Mouse (Mus musculus) hindbrain, embryonic 16.5 days (tissue): ENCODE results near the gene Cog1. TPM values are rescaled to one million over a fixed set of nuclear protein-coding genes. Genes with fewer than 3 reads are reported as not detected.

Source experiments
- ATAC-seq: fragments of 200-750 bp; cut with Nextera tagmentation; 2 replicates; pipeline ENCODE4 v1.8.0; 2017; ENCODE audit warnings: moderate TSS enrichment, moderate library complexity
- H3K27ac ChIP-seq: fragments of 300-500 bp; sonication (generic); 2 replicates; pipeline ENCODE4 v1.5.1; 2014; ENCODE audit warnings: low read depth, mild to moderate bottlenecking, control low read depth, low read length, moderate library complexity
- H3K27me3 ChIP-seq: fragments of 300-500 bp; sonication (generic); replicated peaks from 2 replicates; pipeline ENCODE4 v1.6.1; 2014; ENCODE audit warnings: low read length; ENCODE audit not compliant: control insufficient read depth, insufficient read depth
- H3K36me3 ChIP-seq: fragments of 300-500 bp; sonication (generic); 2 replicates; pipeline ENCODE4 v1.6.1; 2014; ENCODE audit warnings: mild to moderate bottlenecking, low read length, moderate library complexity, mixed read lengths; ENCODE audit not compliant: control insufficient read depth, insufficient read depth
- H3K4me1 ChIP-seq: fragments of 300-500 bp; sonication (generic); 2 replicates; pipeline ENCODE4 v1.6.1; 2014; ENCODE audit warnings: low read depth, low read length; ENCODE audit not compliant: control insufficient read depth, insufficient read depth
- H3K4me2 ChIP-seq: fragments of 300-500 bp; sonication (generic); 2 replicates; pipeline ENCODE4 v1.6.1; 2014; ENCODE audit warnings: mild to moderate bottlenecking, low read length, control low read depth, moderate library complexity
- H3K4me3 ChIP-seq: fragments of 300-500 bp; sonication (generic); 2 replicates; pipeline ENCODE4 v1.5.1; 2014; ENCODE audit warnings: mild to moderate bottlenecking, low read length, control low read depth, moderate library complexity
- H3K9ac ChIP-seq: fragments of 300-500 bp; sonication (generic); 2 replicates; pipeline ENCODE4 v1.6.1; 2014; ENCODE audit warnings: low read depth, mild to moderate bottlenecking, control low read depth, low read length, moderate library complexity
- H3K9me3 ChIP-seq: fragments of 300-500 bp; sonication (generic); 2 replicates; pipeline ENCODE4 v1.6.1; 2014; ENCODE audit warnings: mild to moderate bottlenecking, low read length, moderate library complexity; ENCODE audit not compliant: control insufficient read depth
- WGBS: fragments of 180-500 bp; shearing (Covaris S2); extraction: QIAGEN DNeasy Blood & Tissue Kit; methylation state at CpG from one replicate; pipeline ENCODE4 v1.1.7; 2014; 5-methylcytosine and 5-hydroxymethylcytosine counted together
- polyA plus RNA-seq: library from polyadenylated mRNA; unstranded; fragments of >200 nt; fragmentation: Nextera tagmentation; extraction: Ambion mirVana; gene quantifications from 2 replicates; pipeline ENCODE4 v1.2.1, GENCODE M21; 2015

Gene Cog1
- polyA plus RNA-seq, 1 experiment from 2014 or later = 35.3 TPM

DNA sequence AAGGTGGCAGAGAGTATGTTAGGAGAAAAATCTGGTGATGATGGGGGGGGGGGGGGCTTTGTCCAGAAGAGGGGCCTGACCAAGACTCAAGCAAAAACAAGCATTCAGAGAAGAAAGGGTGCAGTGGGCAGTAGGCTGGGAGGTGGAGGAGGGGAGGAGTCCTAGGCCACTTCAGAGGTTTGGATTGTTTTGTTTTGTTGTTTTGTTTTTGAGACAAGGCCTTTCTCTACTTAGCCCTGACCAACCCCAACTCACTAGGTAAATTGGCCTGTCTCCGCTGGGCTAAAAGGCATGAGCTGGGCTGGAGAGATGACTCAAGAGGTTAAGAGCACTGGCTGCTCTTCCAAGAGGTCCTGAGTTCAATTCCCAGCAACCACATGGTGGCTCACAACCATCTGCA lies 62.1 kb downstream of the Cog1 start:
- H3K9me3 ChIP-seq = no peaks in the 10 kb centered on the region
- no peak overlapping the region; the same call in 1 of the 2 replicates for H3K9ac ChIP-seq
- 45% methylated on average over 1 of the region's 1 CpGs for WGBS
- no peak overlapping the region for H3K27ac ChIP-seq
- H3K27me3 ChIP-seq = peaks cover 2% of the 10 kb centered on the region
- peaks cover 4% of the 10 kb centered on the region; the same call in 1 of the 2 replicates for H3K36me3 ChIP-seq
- H3K4me1 ChIP-seq = peaks cover 14% of the 10 kb centered on the region
- H3K4me3 ChIP-seq = no peak overlapping the region
- ATAC-seq = no peak
- no peak overlapping the region for H3K4me2 ChIP-seq

DNA sequence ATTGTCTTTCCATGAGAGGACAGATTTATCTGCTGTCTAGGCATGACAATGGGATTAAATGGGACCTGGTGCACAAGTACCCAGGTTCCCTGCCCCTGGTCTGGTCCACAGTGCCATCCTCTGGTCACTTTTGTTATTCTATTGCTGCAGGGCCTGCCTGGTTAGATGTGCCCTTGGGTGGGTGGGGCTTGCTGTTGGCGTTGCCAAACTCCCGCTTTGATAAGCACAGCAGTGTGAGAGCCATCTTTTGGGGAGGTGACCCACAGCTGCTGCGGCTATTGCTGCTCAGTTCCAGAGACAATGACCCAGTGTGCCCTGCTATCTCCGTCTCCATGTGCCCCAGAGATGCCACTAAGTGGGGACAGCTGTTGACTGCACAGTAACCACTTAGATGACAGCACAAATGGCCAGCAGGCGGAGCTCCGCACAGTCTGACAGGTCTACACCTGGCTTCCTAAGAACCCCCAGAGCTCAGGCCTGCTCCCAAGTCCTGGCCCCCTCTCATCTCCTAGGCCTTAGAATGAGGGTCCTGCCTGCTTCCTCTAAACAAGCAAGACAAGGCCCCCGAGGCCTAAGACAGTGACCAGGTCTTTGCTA lies 66.2 kb downstream of the Cog1 start:
- Histone ChIP-seq H3K36me3 (no peaks in the 10 kb centered on the region), H3K4me1 (peaks cover 6% of the 10 kb centered on the region), H3K9me3 (no peaks in the 10 kb centered on the region), H3K4me2 (no peak overlapping the region), H3K9ac (no peak overlapping the region), H3K4me3 (no peak overlapping the region), H3K27ac (no peak overlapping the region), H3K27me3 (no peaks in the 10 kb centered on the region; the same call in 1 of the 2 replicates)
- 74% methylated on average over 7 of the region's 7 CpGs for WGBS
- no peak for ATAC-seq

DNA sequence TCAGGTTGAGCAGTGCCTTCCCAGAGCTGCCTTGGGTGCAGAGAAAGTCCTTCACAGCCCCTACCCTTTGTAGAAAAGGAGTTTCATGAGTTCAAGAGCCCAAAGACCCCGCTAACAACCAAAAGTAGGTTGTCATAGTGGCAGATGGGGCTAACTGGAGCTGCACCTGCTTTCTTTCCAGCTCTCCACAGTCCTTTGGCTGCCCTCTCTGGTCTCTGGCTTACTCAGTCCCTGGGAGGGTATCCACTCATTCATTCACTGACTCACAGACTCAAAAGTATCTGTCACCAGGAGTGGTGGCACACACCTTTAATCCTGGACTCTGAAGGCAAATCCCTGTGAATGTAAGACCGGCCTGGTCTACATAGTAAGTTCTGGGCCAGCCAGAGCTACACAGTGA lies 67.2 kb downstream of the Cog1 start:
- Histone ChIP-seq H3K36me3 (no peaks in the 10 kb centered on the region), H3K9me3 (no peaks in the 10 kb centered on the region), H3K4me1 (no peaks in the 10 kb centered on the region), H3K27ac (no peak overlapping the region), H3K27me3 (no peaks in the 10 kb centered on the region; the same call in 1 of the 2 replicates), H3K4me3 (no peak overlapping the region), H3K9ac (no peak overlapping the region), H3K4me2 (no peak overlapping the region)
- 100% methylated on average over 2 of the region's 2 CpGs for WGBS
- no peak for ATAC-seq

Other genes with a start within 250 kb of the Cog1 start
- 32.3 and 32.5 TPM in 2 replicates for gene Sstr2, start 29.8 kb upstream of the Cog1 start, polyA plus RNA-seq
- 37.1 and 40.1 TPM in 2 replicates for gene Slc39a11, start 910 bp downstream of the Cog1 start, polyA plus RNA-seq
- 39.1 and 42.2 TPM in 2 replicates for gene Fam104a, start 35.0 kb downstream of the Cog1 start, polyA plus RNA-seq
- gene D11Wsu47e, start 35.2 kb downstream of the Cog1 start, polyA plus RNA-seq = 22.9 and 24.5 TPM in 2 replicates
- gene Cpsf4l, start 60.8 kb downstream of the Cog1 start, polyA plus RNA-seq = 0.19 and 0.26 TPM in 2 replicates
- 72.2 and 80.1 TPM in 2 replicates for gene Cdc42ep4, start 102.7 kb downstream of the Cog1 start, polyA plus RNA-seq